Mouse (Mus musculus) adrenal gland, postnatal 10 days (tissue): ENCODE measurements around the gene Lamtor3. TPM values are rescaled to one million over a fixed set of nuclear protein-coding genes. Genes with fewer than 3 reads are reported as not detected.
"Not testable (repeated sequence)": the region's sequence is repeated elsewhere in the genome, so short reads cannot be mapped to it uniquely, and the experiment has no call there.

ENCODE experiments used
- DNase-seq: peaks from one replicate; pipeline ENCODE4 v3.0.0; 2021; ENCODE audit warnings: mixed read lengths
- total RNA-seq, 2 experiments: library from RNA; stranded (reverse); gene quantifications; 2 replicates each; pipeline ENCODE4 v1.2.3; 2021

The Lamtor3 gene
- total RNA-seq, 2 experiments from 2014 or later: 68.6 to 72.0 TPM

DNA sequence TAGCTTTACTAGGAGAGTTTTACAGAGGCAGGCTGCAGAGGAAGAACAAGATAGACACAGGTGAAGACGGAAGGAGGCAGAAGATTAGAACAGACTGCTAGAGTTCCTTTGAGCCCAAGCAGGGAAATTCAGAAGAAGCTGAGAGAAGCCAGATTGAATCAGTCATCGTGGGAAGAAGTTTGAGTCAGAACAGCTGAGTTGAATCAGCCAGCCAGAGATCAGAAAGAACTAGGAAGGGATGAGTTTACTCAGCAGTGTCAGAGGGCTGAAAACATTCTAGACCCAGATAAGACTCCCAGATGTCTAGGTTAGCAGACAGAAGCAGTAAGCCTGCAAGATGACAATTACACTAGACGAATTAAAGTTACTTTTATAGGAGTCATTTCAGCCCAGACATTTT, 15.7 kb downstream of the Lamtor3 start:
- no peak for DNase-seq

DNA sequence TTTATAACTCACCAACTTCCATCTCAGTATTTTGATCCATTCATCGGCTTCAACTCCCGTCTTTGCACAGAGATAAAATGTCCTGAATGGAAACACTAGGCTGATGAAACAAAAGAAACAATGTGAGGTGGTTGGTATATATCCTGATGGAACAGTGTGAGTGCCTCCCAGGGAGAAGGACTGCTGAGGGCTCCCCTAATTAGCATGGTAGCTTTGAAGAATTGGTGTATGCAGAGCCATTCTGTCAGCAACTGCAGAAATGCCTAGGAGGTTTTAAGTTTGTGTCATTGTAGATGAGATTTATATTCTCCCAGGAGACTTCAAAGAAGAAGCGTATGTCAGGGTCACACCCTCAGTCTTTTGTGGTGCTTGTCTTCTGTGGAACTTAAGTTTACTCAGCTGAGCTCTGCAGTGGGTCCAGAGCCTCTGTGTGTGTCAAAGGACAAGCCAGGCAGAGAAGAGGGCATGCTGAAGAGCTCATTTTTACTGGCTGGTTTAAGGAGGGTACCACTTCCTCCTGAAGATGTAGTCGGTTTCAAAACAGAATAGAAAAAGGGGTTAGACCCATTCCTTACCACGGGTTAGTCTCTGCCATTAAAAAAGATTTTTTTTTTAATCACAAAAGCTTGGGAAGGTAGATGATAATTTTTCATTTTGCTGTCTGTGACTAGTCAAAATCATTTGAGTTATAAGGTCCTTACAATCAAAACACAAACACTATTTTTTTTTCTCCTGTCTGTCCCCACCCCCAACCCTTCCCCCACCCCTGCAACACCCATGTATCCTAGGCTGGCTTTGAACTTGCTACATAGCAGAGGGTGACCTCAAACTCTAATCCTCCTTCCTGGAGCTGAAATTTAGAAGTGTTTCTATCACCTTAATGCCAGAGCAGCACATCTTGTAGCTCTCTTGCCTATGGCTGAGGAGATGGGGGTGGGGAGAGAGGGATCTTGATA, 17.5 kb downstream of the Lamtor3 start:
- DNase-seq: no peak

DNA sequence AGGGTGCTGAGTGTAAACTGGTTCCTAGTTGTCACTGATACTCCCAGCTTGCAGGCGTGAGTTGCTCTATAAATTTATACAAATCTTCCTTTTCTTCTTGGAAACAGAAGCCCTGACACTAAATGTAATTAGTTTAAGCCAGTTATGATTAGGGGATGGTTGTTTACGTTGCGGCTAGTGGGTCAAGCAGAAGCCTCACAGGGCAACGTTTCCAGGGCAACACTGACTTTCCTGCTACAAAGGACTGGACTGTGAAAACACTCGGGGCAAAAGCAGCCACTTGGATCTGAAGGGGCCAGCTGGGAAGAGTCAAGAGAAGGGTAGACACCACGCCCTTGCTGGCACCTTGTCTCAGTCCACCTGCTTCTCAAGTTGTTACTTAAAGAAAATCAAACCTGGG, 18.2 kb downstream of the Lamtor3 start:
- no peak for DNase-seq

DNA sequence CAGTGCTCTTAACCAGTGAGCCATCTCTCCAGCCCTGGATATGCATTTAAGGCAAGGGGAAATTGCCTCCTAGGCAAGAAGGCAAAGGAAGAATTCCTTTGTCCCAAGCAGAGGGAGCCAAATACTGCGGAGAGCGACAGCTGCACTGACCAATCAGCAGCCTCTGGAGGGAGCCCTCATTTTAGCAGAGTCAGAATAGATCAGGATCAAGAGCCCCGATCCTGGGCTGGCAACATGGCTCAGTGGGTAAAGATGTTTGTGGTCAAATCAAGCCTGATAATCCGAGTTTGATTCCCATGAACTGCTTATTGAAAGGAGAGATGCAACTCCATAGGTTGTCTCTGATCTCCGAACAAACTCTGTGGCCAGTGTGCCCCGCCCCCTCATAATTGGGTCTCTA, 20.3 kb downstream of the Lamtor3 start:
- peak; percentile 75 for DNase-seq

GRCm38 (mm10) chr3:137940757-137941156, 22.5 kb downstream of the Lamtor3 start:
- DNase-seq: peak; percentile 74

DNA sequence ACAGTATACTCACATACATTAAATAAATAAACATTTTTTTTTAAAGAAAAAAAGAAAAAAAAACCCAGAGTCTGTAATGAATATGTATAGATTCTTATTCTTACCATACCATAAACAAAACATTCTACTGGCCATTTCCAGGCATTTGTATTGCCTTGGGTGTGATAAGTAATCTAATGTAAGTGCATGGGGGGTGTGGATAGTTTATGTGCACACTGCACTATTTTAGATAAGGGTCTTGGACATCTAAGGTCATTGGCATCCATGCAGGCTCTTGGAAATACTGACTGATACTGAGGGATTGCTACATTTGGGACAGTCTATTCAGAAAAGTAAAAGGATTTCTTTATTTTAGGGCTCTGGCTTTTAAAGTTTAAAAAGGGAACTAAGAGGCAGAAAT, 23.2 kb downstream of the Lamtor3 start:
- no peak for DNase-seq

- DNase-seq: no peak
Measured at GRCm38 (mm10) chr3:137942098-137942622, 23.9 kb downstream of the Lamtor3 start.

GRCm38 (mm10) chr3:137943737-137944154, 25.4 kb downstream of the Lamtor3 start:
- no peak for DNase-seq

DNA sequence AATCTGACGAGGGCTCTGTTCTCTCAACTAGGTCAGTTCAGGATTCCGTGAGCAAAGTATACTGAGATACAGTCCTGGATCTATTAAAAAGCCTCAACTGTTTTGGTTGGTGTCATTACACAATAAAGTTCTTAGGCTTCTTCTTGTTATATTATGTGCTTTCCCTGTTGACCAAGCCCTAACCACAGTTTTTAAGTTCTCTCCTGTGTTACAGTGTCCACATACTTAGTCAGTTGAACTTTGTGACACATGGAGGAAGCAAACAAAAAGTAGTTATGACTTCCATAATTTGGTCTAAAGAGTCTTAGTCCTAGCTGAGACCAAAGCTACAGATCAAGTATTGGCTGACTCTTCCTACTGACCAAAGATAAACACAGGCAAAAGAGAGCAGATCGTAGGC, 28.5 kb downstream of the Lamtor3 start:
- DNase-seq: no peak

DNA sequence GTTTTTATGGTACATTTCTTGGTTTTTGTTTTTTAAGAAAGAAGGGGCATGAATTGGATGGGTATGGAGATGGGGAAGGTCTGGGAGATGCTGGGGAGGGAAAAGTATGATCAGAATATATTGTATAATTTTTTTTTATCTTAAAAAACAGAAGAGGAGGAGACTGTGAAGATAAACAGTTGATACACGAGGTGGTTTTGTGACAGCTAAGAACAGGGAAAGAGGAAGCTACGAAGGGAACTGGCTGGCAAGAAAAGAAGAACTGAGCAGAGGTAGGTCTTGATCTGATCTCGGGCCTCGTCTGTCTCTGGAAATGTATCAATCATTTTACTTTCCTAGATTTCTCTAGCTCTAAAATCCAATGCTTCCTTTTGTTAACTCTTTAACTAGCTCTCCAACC, 29.2 kb downstream of the Lamtor3 start:
- DNase-seq: no peak

DNA sequence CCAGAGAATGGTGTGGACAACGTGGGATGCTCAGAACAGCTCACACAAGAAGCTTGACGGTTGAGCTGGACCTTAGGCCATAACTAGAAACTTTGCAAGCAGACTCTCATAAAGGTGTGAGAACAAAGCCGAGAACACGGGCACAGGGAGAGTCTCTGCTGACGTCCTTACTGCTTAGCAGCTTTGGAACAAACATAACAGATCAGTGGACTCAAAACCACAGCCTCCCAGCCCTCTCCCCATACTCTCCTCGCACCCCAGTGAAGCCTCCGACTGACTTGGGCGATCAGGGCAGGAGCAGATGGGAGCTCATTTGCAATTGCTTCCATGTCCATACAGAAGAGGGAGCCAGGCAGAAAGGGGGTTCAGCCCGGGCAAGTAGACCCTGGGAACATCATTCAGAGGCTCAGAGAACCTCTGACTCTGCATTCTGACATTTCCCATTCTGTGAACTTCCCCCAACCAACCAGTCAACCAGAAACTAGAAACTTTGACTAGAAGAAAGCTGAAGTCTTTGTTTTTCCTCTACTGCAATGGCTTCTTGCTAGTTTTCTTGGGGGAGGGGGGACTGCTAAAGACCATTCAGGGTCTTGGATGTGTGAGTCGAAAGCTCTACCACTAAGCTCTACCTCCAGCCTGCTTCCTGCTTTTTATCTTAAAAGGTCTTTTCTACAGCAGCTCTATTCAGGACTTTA, 32.0 kb downstream of the Lamtor3 start:
- DNase-seq: no peak

DNA sequence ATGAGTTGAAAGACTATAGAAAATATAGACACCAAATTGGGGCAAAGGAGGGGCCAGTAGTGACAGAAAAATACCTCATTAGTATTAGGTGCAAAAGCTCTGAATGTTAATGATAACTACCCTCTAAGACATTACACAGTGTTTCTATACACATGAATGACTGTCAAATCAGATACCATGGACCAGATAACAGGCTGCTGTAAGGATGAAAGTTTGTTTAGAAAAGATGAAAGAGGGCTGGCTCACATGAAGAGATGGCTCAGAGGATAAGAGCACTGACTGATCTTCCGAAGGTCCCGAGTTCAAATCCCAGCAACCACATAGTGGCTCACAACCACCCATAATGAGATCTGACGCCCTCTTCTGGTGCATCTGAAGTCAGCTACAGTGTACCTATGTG, 33.0 kb downstream of the Lamtor3 start:
- not testable (repeated sequence) for DNase-seq

DNA sequence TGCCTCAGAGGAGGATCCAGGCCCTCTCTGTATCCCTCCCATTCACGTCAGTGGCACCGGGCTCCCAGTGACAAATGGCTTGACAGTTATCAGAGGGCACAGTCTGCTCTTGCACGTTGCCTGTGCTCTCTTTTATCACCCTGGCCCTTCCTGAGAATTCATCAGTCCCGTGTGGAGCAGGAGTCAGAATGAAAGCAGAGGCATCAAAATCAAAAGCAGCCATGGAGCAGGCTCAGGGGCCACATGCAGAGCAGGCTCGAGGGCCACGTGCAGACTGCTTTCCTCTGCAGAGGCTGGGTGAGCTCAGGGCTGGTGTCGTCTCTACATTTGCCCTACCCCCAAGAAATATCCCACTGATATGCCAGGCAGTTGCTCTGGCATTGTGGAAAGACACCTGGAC, 33.5 kb downstream of the Lamtor3 start:
- DNase-seq: no peak

GRCm38 (mm10) chr3:137952225-137952913, 34.1 kb downstream of the Lamtor3 start:
- peak; percentile 58 for DNase-seq

- DNase-seq: peak; percentile 41
Measured at GRCm38 (mm10) chr3:137952914-137953880, 34.9 kb downstream of the Lamtor3 start.

GRCm38 (mm10) chr3:137954256-137954916, 36.1 kb downstream of the Lamtor3 start:
- no peak for DNase-seq

GRCm38 (mm10) chr3:137955560-137956081, 37.3 kb downstream of the Lamtor3 start:
- DNase-seq: no peak

- DNase-seq: no peak
Measured at GRCm38 (mm10) chr3:137957864-137958263, 39.6 kb downstream of the Lamtor3 start.

DNA sequence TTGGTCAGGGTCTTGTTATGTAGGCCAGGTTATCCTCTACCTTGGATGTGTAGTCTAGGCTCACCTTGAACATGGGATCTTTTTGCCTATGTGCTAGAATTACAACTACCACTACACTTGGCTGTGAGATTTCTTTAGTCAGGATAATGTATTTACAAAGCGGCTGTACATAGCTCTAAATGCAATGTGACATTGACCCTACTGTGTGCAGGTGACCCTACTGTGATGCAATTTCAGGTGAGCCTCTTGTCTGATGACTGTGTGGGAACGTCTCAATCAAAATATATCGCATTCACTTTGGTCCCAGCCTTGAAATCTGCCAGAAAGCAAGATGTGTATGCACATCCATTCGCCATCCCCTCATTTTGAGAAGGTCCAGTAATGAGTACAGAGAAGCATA, 40.0 kb downstream of the Lamtor3 start:
- DNase-seq: no peak

DNA sequence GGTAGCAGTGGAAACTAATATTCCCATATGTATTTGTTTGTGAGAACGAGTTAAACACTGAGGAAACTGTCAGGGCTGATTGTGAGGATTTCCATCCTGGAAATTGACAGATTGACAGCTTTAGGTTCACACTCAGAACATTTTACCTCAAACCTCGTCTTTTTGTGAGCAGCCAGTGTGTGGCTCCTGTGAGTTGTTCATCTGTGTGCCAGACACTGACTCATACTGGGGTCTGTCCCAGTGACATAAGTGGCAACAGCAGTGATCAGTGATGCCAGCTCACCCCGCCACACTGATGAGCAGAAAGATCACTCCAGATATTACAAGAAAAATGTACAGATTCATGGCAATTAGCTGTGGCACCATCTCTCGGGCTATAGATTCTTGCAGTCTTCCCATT, 41.1 kb downstream of the Lamtor3 start:
- DNase-seq: no peak
